Mouse (Mus musculus): Measurements from ENCODE around the gene Olfr533.
A peak's percentile ranks its signal among the peaks of the same experiment; 100 is the strongest.
"Not testable (repeated sequence)": the region's sequence is repeated elsewhere in the genome, so short reads cannot be mapped to it uniquely, and the experiment has no call there.

Gene Olfr533

DNA sequence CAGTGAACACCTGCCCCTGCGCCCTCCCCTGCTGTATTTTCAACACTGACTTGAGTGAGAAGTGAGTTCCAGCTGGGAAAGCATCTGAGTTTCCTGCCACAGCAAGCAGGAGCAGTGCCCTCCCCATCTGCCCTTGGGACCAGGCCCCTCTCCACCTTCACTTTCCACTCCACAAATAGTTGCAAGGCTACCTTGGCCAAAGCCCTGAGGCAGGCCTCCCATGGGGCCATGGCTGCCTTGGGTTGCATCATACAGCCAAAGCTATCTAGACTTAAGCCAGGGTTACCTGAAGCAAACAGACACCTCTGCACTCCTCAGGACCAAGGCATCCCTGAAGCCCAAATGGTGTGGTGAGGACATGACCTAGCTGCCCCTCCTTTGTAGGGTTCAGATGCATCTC, at the start of gene Olfr533:
Olfr533 (plus strand) TSS at position 301 of the 400 bp plus-strand sequence.
- not testable (repeated sequence) for DNase-seq

DNA sequence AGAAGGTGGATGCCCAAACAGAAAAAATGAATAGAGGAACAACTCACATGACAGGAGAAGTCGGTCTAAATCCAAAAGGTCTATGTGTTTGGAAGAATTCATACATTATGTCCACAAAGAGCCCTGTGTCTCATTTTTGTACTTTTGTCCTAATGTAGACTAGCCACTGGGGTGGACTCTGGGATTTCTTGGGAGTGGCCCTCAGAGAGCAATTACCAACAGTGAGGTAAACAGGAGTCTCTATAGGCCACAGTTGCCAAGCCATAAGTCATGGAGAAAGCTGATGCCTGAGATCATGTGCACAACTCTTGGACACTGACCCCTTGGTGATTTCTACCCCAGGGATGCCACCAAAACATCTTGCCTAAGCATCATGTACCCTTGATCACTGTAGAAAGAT, 41.6 kb upstream of the Olfr533 start, which contains the start of gene Olfr532:
Olfr532 (minus strand) TSS at position 101 of the 400 bp plus-strand sequence.
- no peak for DNase-seq

DNA sequence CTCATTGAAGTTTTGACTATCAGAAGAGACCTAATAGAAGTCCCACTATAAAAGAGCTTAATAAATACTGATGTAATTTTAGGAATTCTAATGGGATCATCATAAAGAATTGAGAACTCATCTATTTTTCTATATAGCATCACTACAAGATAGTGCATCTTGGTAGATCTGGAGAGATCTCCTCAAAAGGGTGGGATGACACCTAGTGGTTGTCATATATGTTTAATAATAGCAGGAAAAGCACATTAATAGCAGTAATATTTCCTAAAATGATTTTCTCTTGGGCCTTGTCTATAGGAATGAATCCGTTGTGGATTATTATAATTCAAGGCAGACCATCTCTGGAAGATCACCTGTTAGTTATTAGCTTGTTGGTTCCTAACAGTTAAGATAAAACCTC, 20.0 kb upstream of the Olfr533 start:
- no peak for DNase-seq

DNA sequence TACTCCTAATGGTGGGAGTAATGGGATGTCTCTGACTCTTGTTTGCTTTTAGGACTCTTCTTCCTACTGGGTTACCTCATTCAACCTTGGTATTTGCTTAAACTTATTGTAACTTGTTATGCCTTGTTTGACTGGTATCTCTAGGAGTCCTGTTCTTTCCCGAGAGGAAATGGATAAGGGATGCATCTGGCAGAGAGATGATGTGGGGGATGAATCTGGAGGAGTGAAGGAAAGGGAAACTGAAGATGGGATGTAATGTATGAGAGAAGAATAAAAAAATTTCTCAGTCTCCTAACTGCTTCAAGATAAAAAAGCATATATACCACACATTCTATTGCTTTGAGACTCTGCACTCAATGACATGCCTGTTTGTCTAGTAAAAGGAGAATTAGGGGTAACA, 14.7 kb downstream of the Olfr533 start:
- DNase-seq, result peak; percentile 58

- DNase-seq, result peak; percentile 76
Measured at GRCm38 (mm10) chr7:140478733-140479132, 15.6 kb downstream of the Olfr533 start.

DNA sequence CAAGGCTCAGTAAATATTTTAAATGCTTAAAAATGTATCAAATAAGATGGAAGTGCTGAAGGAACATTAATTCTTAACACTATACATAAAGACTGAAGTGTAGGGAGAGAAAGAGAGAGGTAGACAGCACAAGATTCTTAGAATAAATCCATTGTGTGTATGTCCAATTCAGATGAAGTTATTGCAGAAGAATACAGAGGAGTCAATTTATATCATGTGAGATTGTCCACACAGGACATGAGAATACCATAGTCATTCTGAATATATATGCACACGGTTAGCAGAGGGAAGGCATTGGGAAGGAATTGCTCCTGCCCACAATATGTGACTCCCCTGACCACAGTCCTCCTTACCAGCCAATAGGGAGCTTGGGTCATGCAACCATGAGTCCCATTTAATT, 20.7 kb downstream of the Olfr533 start, which contains the start of gene Olfr535:
Olfr535 (plus strand) TSS at position 301 of the 400 bp plus-strand sequence.
- DNase-seq, result no peak

DNA sequence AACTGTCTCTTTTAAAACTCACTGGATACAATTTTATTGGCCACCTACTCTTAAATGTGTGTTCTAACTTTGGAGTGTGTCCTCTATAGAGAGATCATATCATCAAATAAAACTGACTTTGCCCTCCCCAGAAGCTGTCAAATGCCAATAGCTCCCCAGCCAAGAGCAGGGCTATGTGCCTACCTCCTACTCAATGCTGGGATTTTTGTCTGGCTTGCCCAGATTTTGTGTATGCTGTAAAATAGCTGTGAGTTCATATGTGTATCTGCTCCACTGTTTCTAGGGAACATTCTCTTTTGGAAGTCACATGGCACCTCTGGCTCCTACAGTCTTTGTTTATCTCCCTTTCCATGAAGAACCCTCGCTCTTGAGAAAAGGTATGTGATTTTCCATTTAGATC, 25.8 kb downstream of the Olfr533 start:
- no peak for DNase-seq

DNA sequence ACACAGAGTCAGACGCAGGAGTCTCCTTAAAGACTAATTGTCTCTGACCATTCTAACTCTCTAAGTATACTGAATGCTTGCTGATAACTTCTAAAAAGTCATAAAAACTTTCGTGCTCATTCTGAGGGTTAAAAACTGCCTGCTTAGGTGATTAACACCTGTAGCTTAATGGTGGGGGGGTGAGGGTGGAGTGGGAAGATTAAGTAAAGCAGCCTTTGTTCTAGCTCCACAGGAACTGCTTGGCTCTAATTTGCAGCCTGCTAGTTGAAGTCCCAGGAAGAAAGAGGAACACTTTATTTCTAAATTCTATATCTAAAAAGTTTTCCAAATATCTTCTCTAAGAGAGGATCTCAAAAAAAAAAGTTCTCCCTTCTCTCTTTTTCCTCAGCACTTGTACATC, 31.1 kb downstream of the Olfr533 start:
- DNase-seq, result no peak

- DNase-seq, result no peak
Measured at GRCm38 (mm10) chr7:140494702-140495101, 31.5 kb downstream of the Olfr533 start.

GRCm38 (mm10) chr7:140507346-140508021, 44.3 kb downstream of the Olfr533 start, which contains the start of gene Olfr536:
Gene Olfr536 (minus strand): TSS chr7:140507396.
- DNase-seq, result peak; percentile 15

All from right cerebral cortex, adult 18-20 months (tissue).